Mouse (Mus musculus): ENCODE results near the gene Gm10309.

DNA sequence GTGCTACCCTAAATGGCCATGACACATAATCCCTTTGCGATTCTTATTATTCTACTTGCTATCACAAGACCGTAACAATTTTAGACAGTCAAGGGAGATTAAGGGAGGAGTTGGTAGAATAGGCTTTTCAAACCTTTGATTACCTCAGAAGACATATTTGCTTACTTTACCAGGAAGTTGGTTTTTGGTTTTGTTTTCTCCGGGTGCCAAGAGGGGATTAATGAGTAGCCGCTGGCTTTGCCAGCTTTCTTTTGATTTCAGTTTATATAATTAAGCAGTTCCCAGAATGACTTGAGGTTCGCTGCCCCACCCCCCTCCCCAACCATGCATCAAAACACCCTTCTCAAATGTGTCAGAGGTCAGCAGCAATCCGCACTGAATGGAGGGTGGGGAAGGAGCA lies 47.0 kb upstream of the Gm10309 start:
- no peak for TF ChIP-seq POLR2A (IDR thresholded peaks at IDR 0.05; ENCODE audit: borderline replicate concordance, control insufficient read depth, low read depth, low read length)
- TF ChIP-seq CTCF (IDR thresholded peaks at IDR 0.05; ENCODE audit: control insufficient read depth, insufficient read depth, low read length), result no peak

Data from bone marrow, adult 2 months (tissue).